Mouse (Mus musculus) thymus, postnatal 25 days (tissue): ENCODE measurements around the gene Trpc4.

Experiments used
- DNase-seq: peaks from one replicate; pipeline ENCODE4 v3.0.0; 2022

Trpc4 gene

DNA sequence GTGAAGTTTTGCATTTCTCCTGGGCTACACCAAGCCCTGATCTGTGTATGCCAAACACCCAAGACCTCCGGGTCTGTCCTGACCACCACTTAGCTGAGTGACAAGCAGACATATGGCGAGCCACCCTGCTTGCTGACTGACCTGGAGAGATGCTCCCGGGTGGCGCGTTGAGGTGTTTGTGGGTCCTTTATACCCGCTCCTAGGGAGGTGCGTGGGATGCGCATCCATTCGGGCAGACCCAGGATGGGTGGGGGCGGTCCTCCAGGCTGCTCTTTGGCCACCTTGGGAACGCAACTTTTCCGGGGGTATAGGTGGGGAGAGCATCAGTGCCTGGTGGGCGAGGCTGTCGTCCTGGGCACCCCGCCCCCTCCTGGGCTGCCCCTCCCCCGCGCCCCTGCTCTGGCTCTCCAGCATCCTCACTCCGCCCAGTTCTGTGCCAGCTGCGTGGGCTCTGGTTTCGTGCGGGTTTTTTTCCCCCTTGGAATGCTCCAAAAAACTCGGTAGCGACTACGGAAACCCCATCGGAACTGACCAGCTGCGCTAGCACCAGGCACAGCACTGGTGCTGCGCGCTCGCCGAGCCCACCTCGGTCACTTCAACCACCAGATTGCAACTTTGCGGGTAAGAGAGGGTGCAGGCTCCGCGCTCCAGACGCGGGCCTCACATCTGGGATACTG lies at the start of gene Trpc4:
Gene Trpc4, plus strand, starts transcription at position 397 of the 677 bp plus-strand sequence.
- no peak for DNase-seq

DNA sequence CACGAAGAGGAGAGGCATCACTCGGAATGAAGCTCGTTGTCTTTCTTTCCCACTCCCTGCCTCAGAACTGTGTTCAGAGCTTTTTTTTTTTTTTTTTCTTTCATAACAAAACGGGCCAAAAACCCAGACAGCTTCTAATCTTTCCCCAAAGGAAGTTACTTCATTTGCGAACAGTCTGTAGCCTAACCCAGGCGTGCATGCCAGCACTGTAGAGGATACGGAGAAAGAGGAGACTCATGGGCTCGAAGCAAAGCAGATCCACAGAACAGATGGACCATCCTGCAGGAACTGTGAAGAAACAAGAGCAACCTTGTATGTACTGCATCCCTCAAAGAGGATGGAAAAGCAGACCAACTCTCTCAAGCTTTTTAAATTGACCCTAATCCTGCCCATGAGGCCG lies 44.3 kb upstream of the Trpc4 start:
- no peak for DNase-seq

DNA sequence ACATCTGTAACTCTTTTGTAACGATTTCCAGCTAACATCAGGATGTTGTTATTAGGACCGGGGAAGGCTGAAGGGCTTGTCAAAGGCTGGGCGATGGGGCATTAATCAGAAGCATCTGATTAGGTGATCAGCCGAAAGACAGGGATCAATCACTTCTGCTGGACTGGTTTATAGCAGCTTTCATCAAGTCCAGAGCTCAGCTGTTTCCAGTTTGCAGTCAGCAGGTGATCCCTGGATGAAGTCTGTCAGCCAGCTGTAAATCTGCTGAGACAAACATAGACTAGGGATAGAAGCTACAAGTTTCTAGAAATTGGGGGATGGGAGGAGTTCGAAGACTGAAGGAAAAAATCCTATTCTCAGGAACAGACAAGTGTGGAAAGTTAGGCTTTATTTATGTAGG lies 20.5 kb upstream of the Trpc4 start:
- no peak for DNase-seq

DNA sequence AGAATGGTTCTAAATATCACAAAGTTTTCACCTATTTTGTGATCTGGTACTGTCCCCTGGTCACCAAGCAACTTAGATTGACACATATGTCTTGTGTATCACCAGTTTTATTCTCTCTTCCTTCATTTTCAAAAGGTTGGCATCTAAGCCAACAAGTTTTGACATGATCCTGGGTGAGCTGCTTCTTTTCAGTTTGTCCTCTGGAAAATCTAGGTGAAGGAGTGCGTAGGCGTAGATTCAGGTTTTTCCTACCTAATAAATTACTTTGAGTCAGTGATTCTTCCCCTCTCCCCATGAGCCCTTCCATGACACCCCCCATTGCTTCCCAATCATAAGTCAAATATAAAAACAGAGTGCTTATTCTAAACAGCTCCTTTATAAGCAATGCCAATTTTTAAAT lies 14.5 kb upstream of the Trpc4 start:
- no peak for DNase-seq

DNA sequence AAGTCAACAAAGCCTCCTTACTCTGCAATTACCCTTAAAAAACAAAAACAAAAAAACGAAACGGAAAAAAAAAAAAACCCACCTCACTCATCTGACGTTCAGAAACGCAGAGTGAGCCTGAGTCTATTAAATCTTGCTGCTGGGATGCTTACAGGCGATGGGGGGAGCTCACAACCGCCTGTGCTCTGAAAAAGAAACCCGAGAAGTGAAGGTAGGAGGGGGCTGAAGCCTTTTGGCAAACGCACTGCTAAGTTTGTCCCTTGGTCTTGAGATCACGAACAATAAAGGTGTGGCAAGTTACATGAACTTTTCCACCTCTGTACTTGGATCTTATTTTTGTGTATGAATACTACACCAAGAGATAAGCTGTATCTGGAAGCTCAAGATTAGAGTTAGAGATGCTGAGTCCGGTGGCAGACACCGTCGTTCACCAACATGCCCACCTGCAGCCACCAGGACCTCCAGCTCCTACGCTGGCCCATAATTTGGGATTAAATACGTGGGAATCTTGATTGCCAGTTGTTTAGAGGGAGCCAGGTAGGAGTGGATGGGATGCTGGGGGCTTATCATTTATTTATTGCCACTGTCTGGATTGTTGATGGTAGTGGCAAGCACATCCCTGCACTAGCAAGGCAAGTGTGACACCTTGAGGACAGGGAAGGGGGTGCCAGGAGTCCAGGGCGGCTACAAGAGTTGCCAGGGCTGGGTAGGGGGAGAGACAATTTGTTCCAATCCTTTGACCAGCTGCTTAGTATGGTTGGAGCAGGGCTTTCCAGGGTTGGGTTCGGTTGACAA lies 794 bp upstream of the Trpc4 start:
- no peak for DNase-seq

DNA sequence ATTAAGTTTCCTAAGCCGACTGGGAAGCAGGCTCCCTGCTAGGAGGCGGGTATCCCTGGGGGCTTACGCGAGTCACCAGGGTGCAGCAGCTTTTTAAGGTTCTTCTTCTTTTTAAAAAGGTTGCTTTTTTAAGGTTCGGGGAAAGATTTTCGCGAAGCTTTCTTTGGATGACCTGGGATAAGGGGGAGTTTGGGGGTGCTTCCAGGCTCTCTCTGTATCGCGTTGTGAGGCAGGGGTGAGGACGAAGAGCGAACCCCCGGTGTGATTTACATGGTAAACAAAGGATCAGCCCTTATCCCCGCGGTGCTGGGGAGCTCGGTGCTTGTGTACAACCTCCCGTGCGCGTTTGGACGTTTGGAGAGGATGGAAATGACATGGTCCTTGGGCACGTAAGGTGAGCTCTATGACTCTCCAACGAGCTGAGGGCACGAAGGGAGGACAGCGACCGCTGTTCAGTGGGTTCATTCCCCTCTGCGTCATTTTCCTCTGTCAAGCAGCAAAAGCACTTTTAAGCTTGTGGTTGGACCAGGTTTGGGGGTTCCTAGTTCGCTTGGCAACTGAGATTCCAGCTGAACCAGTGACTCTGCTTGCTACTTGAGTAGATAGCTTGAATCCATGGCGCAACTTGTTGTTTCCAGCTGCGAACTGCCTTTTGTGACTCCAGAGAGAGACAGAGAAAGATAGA lies 623 bp downstream of the Trpc4 start:
- DNase-seq = no peak

DNA sequence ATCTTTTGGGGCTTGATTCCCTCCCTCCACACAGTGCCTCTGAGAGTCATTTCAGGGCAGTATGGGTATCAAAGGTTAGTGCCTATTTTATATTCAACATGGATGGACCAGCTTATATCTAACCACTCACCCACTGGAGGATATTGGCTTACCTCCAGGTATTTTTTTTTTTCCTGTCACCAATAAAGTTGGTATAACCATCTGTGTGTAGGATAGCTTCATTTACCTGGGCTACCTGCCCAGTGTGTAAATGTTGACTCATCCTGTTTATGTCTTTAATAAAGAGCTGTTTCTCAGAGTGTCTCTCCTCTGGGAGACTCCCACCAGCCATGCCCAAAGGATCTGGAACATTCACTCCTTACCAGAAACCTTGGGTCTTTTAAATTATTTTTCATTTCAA lies 14.9 kb downstream of the Trpc4 start:
- no peak for DNase-seq

DNA sequence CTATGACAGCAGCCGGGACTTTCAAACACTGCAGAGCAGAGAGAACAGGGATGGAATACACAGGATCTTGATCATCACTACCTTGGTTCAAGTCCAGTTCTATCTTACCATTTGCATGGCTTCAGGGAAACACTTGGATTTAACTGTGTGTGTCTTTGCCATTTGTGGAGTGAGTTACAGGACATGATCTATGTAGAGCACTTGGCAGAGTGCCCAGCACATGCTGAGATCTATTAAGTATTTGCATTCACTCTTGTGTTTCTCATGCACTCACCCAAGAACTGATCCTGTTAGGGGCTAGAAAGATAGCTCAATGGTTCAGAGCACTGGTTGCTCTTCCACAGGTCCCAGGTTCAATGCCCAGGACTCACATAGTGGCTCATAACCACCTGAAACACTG lies 21.5 kb downstream of the Trpc4 start:
- no peak for DNase-seq

DNA sequence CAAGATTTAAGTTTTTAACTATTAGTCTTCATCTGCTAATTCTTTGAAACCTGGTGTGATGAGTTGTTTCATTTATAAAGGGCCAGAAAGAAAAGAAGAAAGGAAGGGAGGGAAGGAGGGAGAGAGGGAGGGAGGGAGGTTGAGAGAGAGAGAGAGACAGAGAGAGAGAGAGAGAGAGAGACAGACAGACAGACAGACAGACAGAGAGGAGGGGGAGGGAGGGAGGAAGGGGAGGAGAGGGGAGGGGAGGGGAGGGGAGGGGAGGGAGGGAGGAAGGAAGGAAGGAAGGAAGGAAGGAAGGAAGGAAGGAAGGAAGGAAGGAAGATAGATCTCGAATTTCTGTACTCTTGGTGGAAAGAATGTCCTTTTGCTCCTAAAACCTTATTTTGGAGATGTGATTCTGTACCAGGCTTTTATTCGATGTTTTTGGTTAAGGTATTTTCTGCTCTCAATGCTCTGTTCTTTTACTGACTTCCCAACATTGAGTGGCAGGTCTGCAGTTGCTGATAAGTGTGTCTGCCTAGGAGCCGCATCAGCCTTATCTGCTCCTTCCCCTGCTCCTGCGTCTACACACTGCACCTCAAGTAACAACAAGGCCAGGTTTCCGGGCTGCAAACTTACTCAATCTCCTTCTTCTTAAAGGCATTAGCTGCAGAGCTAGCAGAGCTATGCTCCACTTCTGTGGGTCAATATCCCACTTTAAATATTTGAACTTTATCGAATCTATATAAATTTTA lies 35.3 kb downstream of the Trpc4 start:
- DNase-seq = no peak

DNA sequence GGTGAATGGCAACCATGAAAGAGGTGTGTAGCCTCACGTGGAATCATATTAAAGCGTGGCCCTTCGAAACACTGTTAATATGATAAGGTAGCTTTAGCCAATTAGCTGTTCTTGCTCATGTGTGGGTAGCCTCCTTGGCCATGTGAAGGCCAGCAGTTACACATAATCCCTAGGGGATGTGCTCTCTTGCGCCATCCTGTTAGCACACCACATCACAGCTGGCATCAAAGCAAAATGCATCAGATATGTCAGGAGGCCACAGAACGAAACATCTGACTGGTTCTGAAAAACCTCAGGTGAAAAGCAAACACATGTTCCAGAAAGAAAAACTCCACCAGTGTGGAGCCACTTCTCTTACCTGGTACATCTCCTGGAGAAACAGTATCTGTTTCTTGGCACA lies 45.4 kb downstream of the Trpc4 start:
- no peak for DNase-seq

DNA sequence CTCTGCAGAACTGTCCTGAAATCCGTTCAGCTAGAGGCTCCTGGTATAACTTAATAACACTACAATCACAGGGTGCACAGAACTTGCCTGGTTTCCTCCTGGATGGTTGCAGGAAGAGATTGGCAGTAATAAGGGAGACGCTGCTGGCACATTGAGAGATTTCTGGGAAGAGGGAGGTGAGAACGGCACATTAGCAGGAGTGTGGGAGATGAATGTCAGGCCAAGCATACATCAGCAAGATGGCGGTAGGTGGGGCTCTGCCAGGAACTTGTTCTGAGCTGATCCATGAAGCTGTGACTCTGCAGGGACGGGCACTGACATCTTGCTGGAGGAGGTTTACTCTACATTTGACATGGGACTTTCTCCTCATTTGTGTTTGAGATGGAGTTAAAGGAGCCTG lies 48.6 kb downstream of the Trpc4 start:
- no peak for DNase-seq

DNA sequence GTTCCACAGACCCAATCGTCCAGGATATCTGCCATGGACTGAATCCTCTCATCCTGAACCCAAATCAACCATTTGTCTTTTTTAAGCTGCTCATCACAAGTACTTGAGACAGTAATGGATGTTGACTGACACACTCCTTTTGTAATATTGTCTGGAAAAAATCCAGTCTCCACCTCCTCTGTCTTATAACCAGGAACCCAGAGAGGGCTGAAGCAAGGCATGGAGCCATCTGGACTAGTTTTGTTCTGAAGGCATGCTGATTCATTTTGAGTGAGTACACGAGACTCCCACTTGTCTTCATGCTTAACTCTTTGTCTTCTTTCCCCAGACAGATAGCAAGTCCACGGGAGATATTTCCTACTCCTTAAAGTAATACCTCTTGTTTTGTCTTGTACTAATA lies 54.3 kb downstream of the Trpc4 start:
- no peak for DNase-seq

DNA sequence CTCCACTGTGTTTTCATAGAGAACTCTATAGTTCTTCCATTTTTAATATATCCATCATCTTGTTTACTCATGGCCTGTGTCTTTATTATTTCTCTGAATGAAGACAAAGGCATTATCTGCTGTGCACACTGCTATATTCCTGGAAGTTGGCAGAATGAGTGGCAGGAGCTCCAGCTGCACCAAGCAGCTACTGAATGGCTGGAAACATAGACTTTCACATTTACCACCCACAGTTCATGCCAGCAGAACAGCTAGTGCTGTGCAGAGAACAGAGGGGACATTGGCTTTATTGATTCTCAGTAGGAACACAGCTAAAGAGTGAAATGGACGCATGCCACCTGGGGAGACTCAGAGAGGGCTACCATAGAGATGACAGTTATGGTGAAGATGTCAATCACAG lies 55.6 kb downstream of the Trpc4 start:
- no peak for DNase-seq

DNA sequence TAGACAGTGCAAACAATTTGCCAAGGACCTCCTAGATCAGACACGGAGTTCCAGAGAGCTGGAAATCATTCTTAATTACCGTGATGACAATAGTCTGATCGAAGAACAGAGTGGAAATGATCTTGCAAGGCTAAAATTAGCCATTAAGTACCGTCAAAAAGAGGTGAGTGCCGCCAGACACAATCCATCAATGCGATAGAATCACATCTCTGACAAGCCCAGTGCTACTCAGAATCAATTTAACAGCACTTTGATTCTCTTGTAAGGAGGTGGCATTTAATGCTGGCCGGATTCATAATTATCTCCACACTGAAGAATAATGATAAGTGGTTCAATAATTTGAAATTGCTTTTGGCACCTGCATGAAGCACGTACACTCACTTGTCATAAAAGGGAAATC lies 66.7 kb downstream of the Trpc4 start:
- DNase-seq = no peak

DNA sequence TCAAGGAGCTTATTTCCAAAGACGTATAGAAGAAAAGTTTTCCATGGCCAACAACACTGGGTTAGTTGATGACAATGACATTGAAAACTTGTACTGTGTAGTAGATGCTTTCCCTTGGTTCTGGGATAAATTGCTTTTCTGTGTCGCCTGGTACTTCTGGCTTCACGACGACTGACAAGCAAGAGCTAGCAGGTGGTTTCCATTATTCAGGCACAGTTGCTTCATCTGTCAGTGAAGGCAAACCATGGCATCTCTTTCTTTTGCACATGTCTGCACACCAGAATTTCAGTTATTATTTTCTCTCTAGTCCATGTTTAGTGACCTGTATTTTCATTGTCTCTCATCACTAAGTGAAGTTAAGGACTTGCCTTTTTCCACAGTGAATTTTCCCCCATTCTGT lies 72.6 kb downstream of the Trpc4 start:
- no peak for DNase-seq

DNA sequence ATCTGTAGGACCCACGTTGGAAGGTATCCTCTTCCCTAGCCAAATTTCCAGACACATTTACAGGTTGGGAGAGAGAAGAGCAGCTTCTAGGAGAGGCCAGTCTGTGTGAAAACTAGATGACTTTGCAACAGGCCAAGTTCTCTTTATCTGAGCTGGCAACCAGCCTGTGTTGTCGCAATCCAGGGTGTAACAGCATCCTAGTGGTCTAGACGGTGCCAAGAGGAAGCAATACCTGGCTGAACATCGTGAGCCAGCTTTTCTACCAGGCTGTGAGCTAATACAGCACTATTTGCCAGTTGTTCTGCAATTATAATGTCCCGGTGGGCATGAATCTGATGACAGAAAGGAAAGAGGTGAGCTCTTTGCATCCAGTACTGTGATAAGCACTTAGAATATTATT lies 83.1 kb downstream of the Trpc4 start:
- no peak for DNase-seq

DNA sequence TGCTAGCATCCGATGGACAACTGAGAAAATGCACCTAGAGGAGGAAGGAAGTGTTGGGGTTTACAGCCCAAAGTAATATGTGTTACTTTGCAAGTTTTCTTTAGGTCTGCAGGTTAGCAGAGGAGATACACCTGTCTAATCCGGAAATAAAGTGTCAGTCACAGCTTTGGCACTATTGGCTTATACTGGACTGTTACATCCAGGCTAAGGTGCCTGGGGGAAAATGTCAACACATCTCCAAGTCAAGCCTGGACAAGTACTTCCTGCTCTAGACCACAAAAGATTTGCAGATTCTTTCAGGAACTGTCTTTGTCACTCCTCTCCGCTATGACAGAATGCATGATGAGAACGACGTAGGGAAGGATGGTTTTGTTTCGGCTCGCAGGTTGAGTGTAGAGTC lies 83.6 kb downstream of the Trpc4 start:
- no peak for DNase-seq

DNA sequence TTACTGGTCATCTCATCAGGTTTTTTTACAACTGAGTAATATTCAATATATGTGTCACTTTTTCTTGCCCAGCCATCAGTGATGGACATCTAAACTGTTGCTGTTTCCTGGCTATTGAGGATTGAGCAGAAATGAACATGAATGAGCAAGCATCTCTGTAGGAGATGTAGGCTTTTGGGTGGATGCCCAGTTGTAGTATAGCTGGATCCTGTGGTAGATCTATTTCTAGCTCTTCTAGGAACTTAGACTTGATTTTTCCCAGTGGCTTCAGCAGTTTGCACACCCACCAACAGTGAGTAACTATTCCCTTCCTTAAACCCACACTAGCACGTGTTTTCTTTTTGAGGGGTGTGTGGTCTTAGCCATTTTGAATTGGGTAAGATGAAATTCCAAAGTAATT lies 87.3 kb downstream of the Trpc4 start:
- DNase-seq = no peak

DNA sequence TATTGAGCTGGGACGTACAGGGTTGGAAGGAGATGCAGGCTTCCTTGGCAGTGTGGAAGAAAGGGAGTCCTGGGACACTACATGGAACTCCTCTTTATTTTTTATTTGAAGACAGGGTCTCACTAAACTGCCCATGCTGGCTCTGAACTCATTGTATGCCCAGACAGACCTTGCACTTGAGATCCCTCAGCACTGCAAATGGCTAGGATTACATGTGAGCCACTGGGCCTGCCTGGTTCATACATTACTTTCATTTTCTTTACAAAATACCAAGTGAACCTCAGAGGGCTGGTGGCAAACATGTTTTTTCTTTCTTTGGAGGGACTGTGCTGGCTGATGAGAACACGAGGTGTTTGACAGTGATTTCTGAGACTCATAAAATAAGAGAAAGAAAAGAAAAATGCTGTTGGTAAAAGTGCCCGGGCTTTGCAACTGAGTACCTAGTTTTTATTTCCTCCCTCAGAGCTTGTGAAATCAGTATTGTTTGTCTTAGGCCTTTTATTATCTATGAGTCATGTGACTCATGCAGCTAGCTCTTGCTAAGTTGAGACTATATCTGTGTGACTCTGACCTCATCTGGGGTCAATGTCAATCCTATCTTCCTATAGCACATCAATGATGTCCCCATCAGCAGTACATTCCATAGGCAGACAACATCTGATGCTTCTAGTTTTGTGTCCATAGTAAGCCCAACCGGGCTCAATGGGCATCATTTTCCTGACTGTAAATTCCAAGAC lies 89.1 kb downstream of the Trpc4 start:
- DNase-seq = no peak

DNA sequence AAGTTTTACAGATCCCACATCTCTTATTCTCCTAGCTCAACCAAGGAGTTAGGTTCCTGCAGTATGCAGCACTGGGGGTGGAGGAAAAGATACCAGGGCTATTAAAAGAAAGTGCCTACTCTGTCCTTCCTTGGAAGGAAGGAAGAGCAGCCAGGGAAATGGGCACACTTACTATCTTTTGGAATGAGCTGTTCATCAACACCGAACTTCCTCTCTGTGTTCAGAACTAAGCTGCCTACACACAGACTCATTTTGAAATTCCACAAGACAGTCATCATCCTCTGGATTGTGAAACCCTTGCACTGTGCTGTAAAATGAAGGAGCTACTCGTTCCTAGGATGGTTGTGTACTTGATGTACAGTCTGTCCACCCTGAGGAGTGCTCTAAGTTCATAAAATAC lies 90.6 kb downstream of the Trpc4 start:
- no peak for DNase-seq

DNA sequence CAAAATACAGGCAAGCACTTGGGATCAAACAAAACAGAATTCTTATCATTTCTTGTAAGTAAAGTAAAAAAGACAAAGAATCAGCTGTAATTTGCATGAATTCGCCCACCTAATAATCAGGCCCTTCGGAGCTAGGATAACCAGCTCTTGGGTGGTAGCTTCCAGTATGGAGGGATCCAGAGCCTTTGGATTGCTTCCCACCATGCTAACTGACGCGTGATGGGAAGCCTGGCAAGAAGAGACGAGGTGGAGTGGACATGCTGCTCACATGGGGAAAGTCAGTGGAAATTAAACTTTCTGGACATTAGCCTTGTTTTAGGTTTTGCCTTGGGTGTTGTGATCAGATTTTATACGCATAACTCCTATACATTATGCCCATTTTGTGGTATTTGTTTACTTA lies 93.5 kb downstream of the Trpc4 start:
- DNase-seq = no peak

DNA sequence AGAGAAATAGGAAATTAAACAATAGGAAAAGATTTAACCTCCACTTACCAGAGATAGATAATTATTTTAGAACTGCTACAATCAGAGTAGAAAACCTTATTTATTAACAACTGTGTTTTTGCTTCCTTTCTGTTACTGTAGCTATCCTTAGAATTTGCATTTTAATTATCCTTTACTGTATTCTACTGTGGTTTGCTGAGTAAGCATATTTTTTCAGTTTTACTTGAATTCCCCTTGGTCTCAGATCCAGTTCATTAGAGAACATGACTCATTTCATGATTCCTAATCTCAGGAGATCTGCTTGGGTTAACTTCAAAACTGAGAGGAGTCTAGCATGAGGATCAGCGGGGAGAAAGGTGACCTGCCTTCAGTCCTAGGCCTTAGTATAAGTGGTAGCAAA lies 111.1 kb downstream of the Trpc4 start:
- DNase-seq = no peak

DNA sequence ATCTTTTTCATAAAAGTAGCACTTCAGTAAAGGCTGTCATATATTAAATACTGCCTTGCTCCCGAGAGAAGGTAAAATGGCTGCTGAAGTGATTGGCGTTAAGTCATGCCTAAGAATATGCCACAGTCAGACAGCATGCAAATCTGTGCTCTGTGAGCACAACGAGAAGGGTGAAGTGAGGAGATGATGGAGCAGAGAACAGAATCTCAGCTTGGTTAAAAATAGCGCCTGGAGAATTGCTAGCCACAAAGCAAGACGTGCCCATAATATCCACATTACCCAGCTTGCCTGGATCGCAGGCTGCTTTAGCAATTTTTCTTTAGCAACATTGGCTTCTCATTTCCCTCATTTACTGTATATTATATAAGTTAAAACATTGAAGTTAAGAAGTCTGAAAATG lies 113.3 kb downstream of the Trpc4 start:
- DNase-seq = no peak
